Mouse (Mus musculus) testis, adult 2 months (tissue): Measurements from ENCODE around the gene Tmem52. TPM values are rescaled to one million over a fixed set of nuclear protein-coding genes. Genes with fewer than 3 reads are reported as not detected.

Experiments used
- H3K27ac ChIP-seq: fragments of 200-500 bp; 2 replicates; pipeline ENCODE4 v1.5.1; 2012; ENCODE audit warnings: low read depth, low read length; ENCODE audit not compliant: control insufficient read depth, insufficient read depth
- H3K27me3 ChIP-seq: fragments of 200-500 bp; 2 replicates; pipeline ENCODE4 v1.6.1; 2012; ENCODE audit warnings: mild to moderate bottlenecking, low read length, moderate library complexity; ENCODE audit not compliant: control insufficient read depth, insufficient read depth
- H3K36me3 ChIP-seq: fragments of 200-500 bp; 2 replicates; pipeline ENCODE4 v1.6.1; 2012; ENCODE audit warnings: mild to moderate bottlenecking, low read length; ENCODE audit not compliant: control insufficient read depth, insufficient read depth
- H3K4me1 ChIP-seq: fragments of 200-500 bp; 2 replicates; pipeline ENCODE4 v1.6.1; 2012; ENCODE audit warnings: low read length; ENCODE audit not compliant: control insufficient read depth, insufficient read depth
- H3K4me3 ChIP-seq: fragments of 200-500 bp; 2 replicates; pipeline ENCODE4 v1.5.1; 2012; ENCODE audit warnings: low read depth, mild to moderate bottlenecking, low read length, moderate library complexity, mixed read lengths; ENCODE audit not compliant: control insufficient read depth
- CTCF ChIP-seq: fragments of 200-500 bp; IDR thresholded peaks from 2 replicates; pipeline ENCODE4 v1.5.1; 2012; ENCODE audit warnings: low read depth, mild to moderate bottlenecking, inconsistent platforms, low read length, moderate library complexity; ENCODE audit not compliant: control insufficient read depth, insufficient read depth, insufficient replicate concordance
- POLR2A ChIP-seq: fragments of 200-500 bp; IDR thresholded peaks from 2 replicates; pipeline ENCODE4 v1.6.1; 2012; ENCODE audit warnings: low read depth, mild to moderate bottlenecking, inconsistent platforms, low read length, moderate library complexity; ENCODE audit not compliant: control insufficient read depth
- polyA plus RNA-seq: library from polyadenylated mRNA; depleted of rRNA; stranded (reverse); fragments of >200 nt; gene quantifications from 2 replicates; pipeline ENCODE4 v1.2.3, GENCODE M21; 2012

The Tmem52 gene
- polyA plus RNA-seq, 1 experiment = 30.0 TPM

GRCm38 (mm10) chr4:155432358-155432757 lies 36.6 kb upstream of the Tmem52 start:
- Histone ChIP-seq H3K27ac (no peak overlapping the region), H3K4me1 (no peaks in the 10 kb centered on the region), H3K4me3 (no peak overlapping the region), H3K36me3 (peaks cover 2% of the 10 kb centered on the region), H3K27me3 (no peaks in the 10 kb centered on the region)
- no peak for TF ChIP-seq POLR2A
- TF ChIP-seq CTCF = no peak

DNA sequence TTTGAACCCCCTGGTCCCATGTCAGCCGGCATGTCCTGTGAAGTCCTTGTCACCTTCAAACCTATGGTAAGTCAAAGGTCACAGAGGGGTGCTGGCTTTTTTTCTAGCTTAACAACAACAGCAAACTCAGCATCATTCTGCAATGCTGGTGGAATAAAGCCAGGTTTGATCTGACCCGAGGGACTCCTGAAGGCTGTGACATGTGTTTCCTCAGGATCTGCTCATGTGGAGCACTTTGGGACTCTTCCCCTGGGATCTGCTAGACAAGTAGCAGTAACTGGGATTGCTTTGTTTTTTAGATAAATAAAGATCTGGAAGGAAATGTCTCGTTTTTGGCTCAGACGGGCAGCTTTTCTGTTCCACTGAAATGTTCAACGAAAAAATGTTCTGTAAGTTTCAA lies 34.9 kb upstream of the Tmem52 start:
- Histone ChIP-seq H3K27me3 (no peaks in the 10 kb centered on the region), H3K36me3 (peaks cover 2% of the 10 kb centered on the region), H3K4me3 (no peak overlapping the region), H3K27ac (no peak overlapping the region), H3K4me1 (no peaks in the 10 kb centered on the region)
- TF ChIP-seq CTCF (no peak), POLR2A (no peak)

DNA sequence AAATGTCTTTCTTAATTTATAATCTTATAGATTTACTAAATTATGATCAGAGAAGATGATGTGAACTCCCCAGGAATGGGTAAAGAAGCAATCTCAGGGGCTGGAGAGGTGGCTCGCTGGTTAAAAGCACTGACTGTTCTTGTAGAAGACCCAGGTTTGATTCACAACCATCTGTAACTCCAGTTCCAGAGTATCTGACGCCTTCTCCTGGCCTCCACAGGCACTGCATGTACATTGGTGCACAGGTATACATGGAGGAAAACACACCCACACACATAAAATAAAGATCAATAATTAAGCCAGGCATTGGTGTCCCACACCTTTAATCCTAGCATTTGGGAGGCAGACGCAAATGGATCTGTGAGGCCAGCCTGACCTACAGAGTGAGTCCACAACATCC lies 26.1 kb upstream of the Tmem52 start:
- no peak for TF ChIP-seq CTCF
- Histone ChIP-seq H3K27ac (no peak overlapping the region), H3K36me3 (no peaks in the 10 kb centered on the region), H3K4me1 (no peaks in the 10 kb centered on the region), H3K27me3 (no peaks in the 10 kb centered on the region), H3K4me3 (no peak overlapping the region)

DNA sequence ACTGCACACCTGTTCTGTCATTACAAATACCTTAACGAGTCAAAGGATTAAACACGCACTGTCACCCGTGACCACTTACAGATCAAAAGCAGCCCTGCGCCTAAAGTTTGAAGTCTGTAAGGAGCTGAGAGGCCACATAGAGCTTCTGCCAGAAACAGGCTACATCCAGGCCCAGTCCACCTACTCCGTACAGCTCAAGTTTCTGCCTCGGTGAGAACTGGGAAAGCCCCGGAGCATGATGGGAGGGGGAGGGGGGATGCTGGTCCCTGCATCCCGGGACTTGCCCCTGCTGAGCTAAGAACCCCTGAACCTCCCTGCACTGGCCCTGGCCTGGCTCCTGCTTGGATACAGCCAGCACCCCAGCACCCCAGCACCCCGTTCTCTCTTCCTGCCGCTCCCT lies 17.3 kb upstream of the Tmem52 start:
- H3K4me3 ChIP-seq = no peak overlapping the region
- no peaks in the 10 kb centered on the region for H3K27me3 ChIP-seq
- H3K4me1 ChIP-seq = no peaks in the 10 kb centered on the region
- peaks cover 1% of the 10 kb centered on the region; the same call in 1 of the 2 replicates for H3K36me3 ChIP-seq
- H3K27ac ChIP-seq = no peak overlapping the region
- TF ChIP-seq POLR2A = no peak
- no peak for TF ChIP-seq CTCF

GRCm38 (mm10) chr4:155458575-155458974 lies 10.3 kb upstream of the Tmem52 start:
- no peak overlapping the region for H3K4me3 ChIP-seq
- no peaks in the 10 kb centered on the region for H3K27me3 ChIP-seq
- no peak overlapping the region for H3K27ac ChIP-seq
- no peaks in the 10 kb centered on the region; the same call in 1 of the 2 replicates for H3K36me3 ChIP-seq
- H3K4me1 ChIP-seq = no peaks in the 10 kb centered on the region
- TF ChIP-seq CTCF (no peak), POLR2A (no peak)

- no peak for TF ChIP-seq POLR2A
- TF ChIP-seq CTCF = no peak
- no peaks in the 10 kb centered on the region for H3K27me3 ChIP-seq
Observed at GRCm38 (mm10) chr4:155463050-155463449, 5.9 kb upstream of the Tmem52 start.

DNA sequence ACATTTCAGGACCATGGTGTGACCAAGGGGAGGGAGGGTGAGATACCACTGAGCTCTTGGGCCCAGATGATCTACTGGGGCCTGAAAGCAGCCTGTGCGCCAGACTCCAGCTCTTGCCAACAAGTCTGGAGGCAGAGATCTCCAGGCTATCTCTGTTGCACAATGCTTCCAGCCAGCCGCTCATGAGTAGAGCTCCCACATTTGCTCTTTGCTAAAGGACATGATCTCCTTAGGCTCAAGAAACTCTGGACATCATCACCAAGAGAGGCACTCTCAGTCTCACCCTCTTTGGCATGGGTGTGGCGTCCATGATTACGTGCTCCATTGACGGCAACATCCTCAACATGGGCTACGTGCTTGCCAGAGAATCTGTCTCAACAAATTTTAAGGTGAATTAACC lies 5.3 kb upstream of the Tmem52 start:
- no peak for TF ChIP-seq POLR2A
- Histone ChIP-seq H3K27ac (no peak overlapping the region), H3K4me1 (no peaks in the 10 kb centered on the region), H3K27me3 (no peaks in the 10 kb centered on the region), H3K36me3 (no peaks in the 10 kb centered on the region; the same call in 1 of the 2 replicates), H3K4me3 (no peak overlapping the region)

More at GRCm38 (mm10) chr4:155463050-155463449, 5.9 kb upstream of the Tmem52 start:
- Histone ChIP-seq H3K4me3 (no peak overlapping the region), H3K4me1 (no peaks in the 10 kb centered on the region), H3K27ac (no peak overlapping the region), H3K36me3 (no peaks in the 10 kb centered on the region; the same call in 1 of the 2 replicates)

GRCm38 (mm10) chr4:155464061-155464460 lies 4.9 kb upstream of the Tmem52 start:
- Histone ChIP-seq H3K4me3 (no peak overlapping the region), H3K4me1 (no peaks in the 10 kb centered on the region), H3K36me3 (no peaks in the 10 kb centered on the region; the same call in 1 of the 2 replicates), H3K27me3 (no peaks in the 10 kb centered on the region), H3K27ac (no peak overlapping the region)
- TF ChIP-seq POLR2A = no peak
